Mouse (Mus musculus): ENCODE results near the gene Large1.

DNA sequence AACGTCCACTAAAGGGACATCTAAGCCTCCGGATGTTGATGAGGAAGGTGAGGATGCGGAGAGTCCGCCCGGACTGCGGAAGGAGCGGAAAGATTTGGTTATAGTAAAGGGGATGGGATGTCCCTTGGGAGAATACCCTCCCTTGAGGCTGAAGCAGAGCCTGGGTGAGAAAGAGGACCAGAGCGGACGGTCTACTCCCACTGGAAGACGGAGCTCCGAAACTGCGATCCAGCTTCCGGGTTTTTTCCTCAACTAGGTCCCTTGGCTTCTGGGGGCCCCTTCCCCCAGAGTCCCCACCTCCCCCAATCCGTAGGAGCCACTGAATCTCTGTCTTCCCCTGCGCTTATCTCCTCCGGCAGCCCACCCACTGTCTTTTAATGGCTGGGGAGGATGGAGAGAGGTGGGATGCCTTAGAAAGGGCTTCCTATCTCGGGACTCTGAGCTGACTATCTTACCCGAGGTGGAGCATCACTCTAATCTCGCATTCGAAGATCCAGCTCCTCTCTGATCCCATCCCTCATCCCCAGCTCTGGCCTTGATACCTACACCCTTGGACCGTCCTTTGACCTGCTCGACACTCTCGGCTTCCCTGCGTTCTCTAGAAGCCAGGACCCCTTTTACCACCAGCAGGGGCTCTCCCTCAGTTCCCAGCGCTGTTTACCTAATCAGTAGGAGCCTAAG, 1.0 kb upstream of the Large1 start:
- TF ChIP-seq CTCF (conservative IDR thresholded peaks at IDR 0.05; ENCODE audit: low read length) (no peak), NANOG (IDR thresholded peaks at IDR 0.05; ENCODE audit: borderline replicate concordance, low read length) (no peak), POU5F1 (IDR thresholded peaks at IDR 0.05; ENCODE audit: borderline replicate concordance, low read length) (no peak)

Data from E14TG2a.4 (cell line).